Mouse (Mus musculus) lung, postnatal 25 days (tissue): Measurements from ENCODE around the gene Cab39l.

Source experiments
- DNase-seq: peaks from one replicate; pipeline ENCODE4 v3.0.0; 2022; ENCODE audit warnings: low spot score

Gene Cab39l

GRCm38 (mm10) chr14:59506139-59506538, 65.4 kb downstream of the Cab39l start:
- no peak for DNase-seq

GRCm38 (mm10) chr14:59513922-59514444, 73.2 kb downstream of the Cab39l start:
- DNase-seq = no peak

GRCm38 (mm10) chr14:59525843-59526242, 85.1 kb downstream of the Cab39l start:
- DNase-seq = peak; percentile 18

GRCm38 (mm10) chr14:59530801-59531200, 90.0 kb downstream of the Cab39l start:
- no peak for DNase-seq

GRCm38 (mm10) chr14:59532986-59533385, 92.2 kb downstream of the Cab39l start:
- DNase-seq = peak; percentile 43

GRCm38 (mm10) chr14:59533908-59534307, 93.1 kb downstream of the Cab39l start:
- DNase-seq = no peak

- no peak for DNase-seq
Measured at GRCm38 (mm10) chr14:59537829-59538432, 97.2 kb downstream of the Cab39l start.

GRCm38 (mm10) chr14:59540230-59540629, 99.5 kb downstream of the Cab39l start:
- DNase-seq = no peak

- DNase-seq = no peak
Measured at GRCm38 (mm10) chr14:59540761-59541160, 100.0 kb downstream of the Cab39l start.

- DNase-seq = no peak
Measured at GRCm38 (mm10) chr14:59543158-59543826, 102.5 kb downstream of the Cab39l start.

GRCm38 (mm10) chr14:59543956-59544355, 103.2 kb downstream of the Cab39l start:
- DNase-seq = peak; percentile 46

GRCm38 (mm10) chr14:59546162-59546880, 105.5 kb downstream of the Cab39l start:
- peak; percentile 42 for DNase-seq

GRCm38 (mm10) chr14:59547530-59547929, 106.8 kb downstream of the Cab39l start:
- no peak for DNase-seq

GRCm38 (mm10) chr14:59548532-59548931, 107.8 kb downstream of the Cab39l start:
- DNase-seq = no peak

GRCm38 (mm10) chr14:59549106-59549505, 108.3 kb downstream of the Cab39l start:
- DNase-seq = no peak

GRCm38 (mm10) chr14:59550841-59551240, 110.1 kb downstream of the Cab39l start:
- no peak for DNase-seq

- no peak for DNase-seq
Measured at GRCm38 (mm10) chr14:59551956-59552355, 111.2 kb downstream of the Cab39l start.

GRCm38 (mm10) chr14:59554025-59554424, 113.3 kb downstream of the Cab39l start:
- DNase-seq = no peak

- no peak for DNase-seq
Measured at GRCm38 (mm10) chr14:59555018-59555417, 114.2 kb downstream of the Cab39l start.

GRCm38 (mm10) chr14:59555928-59556531, 115.3 kb downstream of the Cab39l start:
- DNase-seq = peak; percentile 71

- no peak for DNase-seq
Measured at GRCm38 (mm10) chr14:59557071-59557470, 116.3 kb downstream of the Cab39l start.

- no peak for DNase-seq
Measured at GRCm38 (mm10) chr14:59557886-59558285, 117.1 kb downstream of the Cab39l start.
